Mouse (Mus musculus) embryonic facial prominence, embryonic 11.5 days (tissue): Measurements from ENCODE around the gene Vps51. TPM values are rescaled to one million over a fixed set of nuclear protein-coding genes. Genes with fewer than 3 reads are reported as not detected.
A peak's percentile ranks its signal among the peaks of the same experiment; 100 is the strongest.
"Not testable (repeated sequence)": the region's sequence is repeated elsewhere in the genome, so short reads cannot be mapped to it uniquely, and the experiment has no call there.

Experiments used
- ATAC-seq: fragments of 200-750 bp; cut with Nextera tagmentation; replicated peaks from 2 replicates; pipeline ENCODE4 v1.8.0; 2017; ENCODE audit warnings: low read depth; ENCODE audit not compliant: insufficient number of reproducible peaks, low FRiP score, low TSS enrichment
- DNase-seq: peaks from one replicate; pipeline ENCODE4 v3.0.0-alpha.2; 2015; ENCODE audit warnings: low spot score
- H3K27ac ChIP-seq: fragments of 300-500 bp; sonication (generic); replicated peaks from 2 replicates; pipeline ENCODE4 v1.5.1; 2014; ENCODE audit warnings: mild to moderate bottlenecking, low read depth, low read length, control low read depth
- H3K27me3 ChIP-seq: fragments of 300-500 bp; sonication (generic); 2 replicates; pipeline ENCODE4 v1.6.1; 2014; ENCODE audit warnings: mild to moderate bottlenecking, low read length, moderate library complexity, mixed read lengths; ENCODE audit not compliant: control insufficient read depth, insufficient read depth
- H3K36me3 ChIP-seq: fragments of 300-500 bp; sonication (generic); replicated peaks from 2 replicates; pipeline ENCODE4 v1.6.1; 2014; ENCODE audit warnings: low read depth, mild to moderate bottlenecking, low read length, moderate library complexity, mixed read lengths; ENCODE audit not compliant: control insufficient read depth, insufficient read depth
- H3K4me1 ChIP-seq: fragments of 300-500 bp; sonication (generic); 2 replicates; pipeline ENCODE4 v1.6.1; 2014; ENCODE audit warnings: low read length, mixed read lengths; ENCODE audit not compliant: control insufficient read depth, insufficient read depth
- H3K4me2 ChIP-seq: fragments of 300-500 bp; sonication (generic); 2 replicates; pipeline ENCODE4 v1.6.1; 2014; ENCODE audit warnings: low read depth, mild to moderate bottlenecking, control low read depth, low read length, moderate library complexity
- H3K4me3 ChIP-seq: fragments of 300-500 bp; sonication (generic); 2 replicates; pipeline ENCODE4 v1.5.1; 2014; ENCODE audit warnings: low read depth, low read length, control low read depth
- H3K9ac ChIP-seq: fragments of 300-500 bp; sonication (generic); replicated peaks from 2 replicates; pipeline ENCODE4 v1.6.1; 2014; ENCODE audit warnings: mild to moderate bottlenecking, control low read depth, low read length
- H3K9me3 ChIP-seq: fragments of 300-500 bp; sonication (generic); replicated peaks from 2 replicates; pipeline ENCODE4 v1.6.1; 2016; ENCODE audit warnings: mild to moderate bottlenecking, low read length, inconsistent platforms, mixed read lengths; ENCODE audit not compliant: control insufficient read depth
- WGBS: fragments of 180-500 bp; shearing (Covaris S2); extraction: QIAGEN DNeasy Blood & Tissue Kit; methylation state at CpG from one replicate; pipeline ENCODE4 v1.1.7; 2014; 5-methylcytosine and 5-hydroxymethylcytosine counted together
- polyA plus RNA-seq: library from polyadenylated mRNA; unstranded; fragments of >200 nt; fragmentation: Nextera tagmentation; extraction: Ambion mirVana; gene quantifications from 2 replicates; pipeline ENCODE4 v1.2.1, GENCODE M21; 2014

Gene Vps51
- polyA plus RNA-seq, 1 experiment from 2014 or later: 41.1 TPM

DNA sequence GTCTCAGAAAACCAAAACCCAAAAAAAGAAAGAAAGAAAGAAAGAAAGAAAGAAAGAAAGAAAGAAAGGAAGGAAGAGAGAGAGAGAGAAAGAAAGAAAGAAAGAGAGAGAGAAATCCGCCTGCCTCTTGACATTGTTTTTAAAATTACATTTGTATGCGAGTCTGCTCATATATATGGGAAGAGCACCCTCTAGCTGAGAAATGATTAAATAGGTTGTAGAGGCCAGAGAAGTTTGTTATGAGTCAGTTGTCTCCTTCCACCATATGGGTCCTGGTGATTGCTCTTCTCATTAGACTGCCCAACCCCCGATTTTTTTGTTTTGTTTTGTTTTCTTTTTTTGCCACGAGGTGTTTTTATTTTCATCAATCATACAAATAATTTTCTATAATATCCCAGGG lies 32.9 kb downstream of the Vps51 start:
- 71% methylated on average over 4 of the region's 4 CpGs for WGBS
- H3K27me3 ChIP-seq, ATAC-seq, H3K4me1 ChIP-seq, H3K9ac ChIP-seq, H3K27ac ChIP-seq, H3K9me3 ChIP-seq, H3K36me3 ChIP-seq, H3K4me3 ChIP-seq, H3K4me2 ChIP-seq: not testable (repeated sequence)
- DNase-seq: peak; percentile 47

GRCm38 (mm10) chr19:6042293-6042692 lies 34.7 kb downstream of the Vps51 start:
- Histone ChIP-seq H3K9me3 (no peaks in the 10 kb centered on the region), H3K9ac (no peak overlapping the region), H3K27me3 (no peaks in the 10 kb centered on the region), H3K36me3 (no peaks in the 10 kb centered on the region), H3K4me2 (no peak overlapping the region), H3K27ac (no peak overlapping the region), H3K4me1 (no peaks in the 10 kb centered on the region), H3K4me3 (no peak overlapping the region)
- 83% methylated on average over 9 of the region's 9 CpGs for WGBS
- DNase-seq: no peak
- ATAC-seq: no peak

DNA sequence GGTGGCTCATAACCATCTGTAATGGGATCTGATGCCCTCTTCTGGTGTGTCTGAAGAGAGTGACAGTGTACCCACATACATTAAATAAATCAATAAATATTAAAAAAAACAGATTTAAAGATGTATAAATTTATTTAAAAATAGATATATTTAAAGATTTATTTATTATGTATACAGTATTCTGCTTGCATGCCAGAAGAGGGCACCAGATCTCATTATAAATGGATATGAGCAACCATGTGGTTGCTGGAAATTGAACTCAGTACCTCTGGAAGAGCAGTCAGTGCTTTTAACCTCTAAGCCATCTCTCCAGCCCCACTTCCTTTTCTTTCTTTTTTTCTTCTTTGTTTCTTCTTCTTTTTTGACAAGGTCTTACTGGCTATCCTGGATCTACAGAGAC lies 37.0 kb downstream of the Vps51 start:
- Histone ChIP-seq H3K4me1 (no peaks in the 10 kb centered on the region), H3K9me3 (no peaks in the 10 kb centered on the region), H3K4me3 (no peak overlapping the region), H3K36me3 (no peaks in the 10 kb centered on the region), H3K27me3 (no peaks in the 10 kb centered on the region), H3K27ac (no peak overlapping the region), H3K4me2 (no peak overlapping the region), H3K9ac (no peak overlapping the region)
- DNase-seq: no peak
- no peak for ATAC-seq

- DNase-seq (no peak), ATAC-seq (no peak)
- no peaks in the 10 kb centered on the region for H3K4me1 ChIP-seq
- no peaks in the 10 kb centered on the region for H3K36me3 ChIP-seq
- H3K4me3 ChIP-seq: no peak overlapping the region
- WGBS: 85% methylated on average over 7 of the region's 7 CpGs
- no peaks in the 10 kb centered on the region for H3K27me3 ChIP-seq
- H3K9ac ChIP-seq: no peak overlapping the region
- no peaks in the 10 kb centered on the region for H3K9me3 ChIP-seq
- H3K27ac ChIP-seq: no peak overlapping the region
- H3K4me2 ChIP-seq: no peak overlapping the region
These were observed 38.7 kb downstream of the Vps51 start for GRCm38 (mm10) chr19:6038326-6038725.

GRCm38 (mm10) chr19:6037695-6038094 lies 39.3 kb downstream of the Vps51 start:
- no peak overlapping the region for H3K4me2 ChIP-seq
- no peaks in the 10 kb centered on the region for H3K4me1 ChIP-seq
- H3K9ac ChIP-seq: no peak overlapping the region
- DNase-seq (no peak), ATAC-seq (no peak)
- H3K9me3 ChIP-seq: no peaks in the 10 kb centered on the region
- H3K36me3 ChIP-seq: no peaks in the 10 kb centered on the region
- no peak overlapping the region for H3K27ac ChIP-seq
- H3K27me3 ChIP-seq: no peaks in the 10 kb centered on the region
- H3K4me3 ChIP-seq: no peak overlapping the region

GRCm38 (mm10) chr19:6035966-6036585 lies 41.0 kb downstream of the Vps51 start:
- H3K4me2 ChIP-seq: no peak overlapping the region
- H3K27me3 ChIP-seq: no peaks in the 10 kb centered on the region
- H3K4me1 ChIP-seq: no peaks in the 10 kb centered on the region
- no peak for ATAC-seq
- H3K4me3 ChIP-seq: no peak overlapping the region
- no peak for DNase-seq
- no peak overlapping the region for H3K27ac ChIP-seq
- WGBS: 75% methylated on average over 9 of the region's 9 CpGs
- H3K9me3 ChIP-seq: no peaks in the 10 kb centered on the region
- H3K9ac ChIP-seq: no peak overlapping the region
- no peaks in the 10 kb centered on the region for H3K36me3 ChIP-seq

DNA sequence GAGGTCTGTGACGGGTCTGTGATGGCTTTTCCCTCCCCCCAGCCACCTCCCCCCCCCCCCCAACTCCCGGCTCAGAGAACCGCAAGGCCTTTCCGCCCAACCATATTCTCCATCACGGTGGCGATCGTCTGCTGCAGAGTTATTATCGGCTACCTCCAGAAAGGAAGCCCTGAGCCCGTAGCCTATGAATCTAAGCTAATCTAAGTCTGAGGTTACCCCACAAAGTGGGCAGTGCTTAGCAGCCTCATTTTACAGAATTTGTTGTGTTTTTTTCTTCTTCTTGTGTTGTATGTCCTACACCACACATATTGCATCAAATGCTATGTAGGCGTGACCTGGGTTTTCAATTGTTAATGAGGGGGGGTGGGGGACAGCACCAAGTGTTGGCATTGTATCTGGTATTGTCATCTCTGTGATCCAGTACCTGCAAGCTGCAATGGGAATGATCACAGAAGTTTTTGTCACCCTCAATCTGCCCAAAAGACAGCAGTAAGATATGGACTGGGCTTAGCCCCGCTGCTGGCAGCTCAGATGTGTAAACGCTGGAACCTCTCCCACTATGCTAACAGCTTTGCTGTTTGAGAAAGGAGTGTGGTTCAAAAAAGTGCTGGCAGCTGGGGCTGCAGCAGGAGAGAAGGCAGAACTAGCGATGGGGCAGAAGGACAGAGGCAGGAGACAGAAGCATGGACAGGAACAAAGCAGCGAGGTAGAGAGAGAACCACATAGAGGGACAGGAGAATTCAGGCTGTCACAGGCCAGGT lies 46.3 kb downstream of the Vps51 start:
- no peak overlapping the region for H3K4me2 ChIP-seq
- H3K27me3 ChIP-seq: no peaks in the 10 kb centered on the region
- no peak overlapping the region for H3K4me3 ChIP-seq
- DNase-seq: no peak
- ATAC-seq: no peak
- WGBS: 70% methylated on average over 14 of the region's 14 CpGs
- H3K4me1 ChIP-seq: no peaks in the 10 kb centered on the region
- H3K9ac ChIP-seq: no peak overlapping the region
- no peaks in the 10 kb centered on the region for H3K36me3 ChIP-seq
- no peak overlapping the region for H3K27ac ChIP-seq
- H3K9me3 ChIP-seq: no peaks in the 10 kb centered on the region

- no peak overlapping the region for H3K27ac ChIP-seq
- no peak overlapping the region for H3K4me3 ChIP-seq
- H3K9ac ChIP-seq: no peak overlapping the region
- no peaks in the 10 kb centered on the region for H3K36me3 ChIP-seq
- WGBS: 75% methylated on average over 9 of the region's 9 CpGs
- no peaks in the 10 kb centered on the region for H3K4me1 ChIP-seq
- DNase-seq: no peak
- ATAC-seq: no peak
- no peak overlapping the region for H3K4me2 ChIP-seq
- no peaks in the 10 kb centered on the region for H3K9me3 ChIP-seq
- H3K27me3 ChIP-seq: no peaks in the 10 kb centered on the region
These were observed 47.6 kb downstream of the Vps51 start for GRCm38 (mm10) chr19:6029426-6029825.
